15 mouse cellular contexts compared by ENCODE assay signal in genomic region chr9:114543882-114544753, GRCm38 (mm10). TPM values are rescaled to one million over a fixed set of nuclear protein-coding genes. Genes with fewer than 3 reads are reported as not detected.
DNase-seq lines count a peak whose midpoint lies in the region; ATAC-seq lines count a peak whose summit lies in the region.
"Had no signal": no experiment of that assay in that cellular context is flagged by ENCODE, and none has a peak within 500 bp of the region (broad histone marks: within the 10 kb centered on the region; RNA-seq: fewer than 3 reads in every experiment).

No protein-coding gene starts in this region.

- H3K4me3 ChIP-seq in heart, embryonic 10.5 days, result no peak overlapping the region
- no peak overlapping the region for H3K4me3 ChIP-seq in hindbrain, embryonic 16.5 days (ENCODE audit: low read length)
- H3K4me3 ChIP-seq: layer of hippocampus, adult 2 months had no signal

- 61% methylated on average over 17 of the region's 17 CpGs for WGBS in heart, embryonic 10.5 days
- 55% methylated on average over 17 of the region's 17 CpGs for WGBS in hindbrain, embryonic 16.5 days

- ATAC-seq in hindbrain, embryonic 16.5 days, result 0 out of 2 replicates have a peak, but pooled peaks have one; percentile 38
- ATAC-seq: lung, postnatal 0 days had no signal

- H3K36me3 ChIP-seq in heart, embryonic 10.5 days, result no peaks in the 10 kb centered on the region
- H3K36me3 ChIP-seq in hindbrain, embryonic 16.5 days (ENCODE audit: control insufficient read depth, insufficient read depth, low read length), result no peaks in the 10 kb centered on the region

- H3K9ac ChIP-seq in hindbrain, embryonic 16.5 days (ENCODE audit: low read depth, low read length), result no peak overlapping the region

- H3K27me3 ChIP-seq in heart, embryonic 10.5 days (ENCODE audit: insufficient read depth, poor library complexity, severe bottlenecking), result no peaks in the 10 kb centered on the region
- no peaks in the 10 kb centered on the region for H3K27me3 ChIP-seq in hindbrain, embryonic 16.5 days (replicated peaks; ENCODE audit: control insufficient read depth, insufficient read depth, low read length)
- H3K27me3 ChIP-seq: CH12.LX had no signal

- H3K27ac ChIP-seq in heart, embryonic 10.5 days, result peak overlapping the region; percentile 12
- no peak overlapping the region for H3K27ac ChIP-seq in hindbrain, embryonic 16.5 days (ENCODE audit: low read depth, low read length)
- H3K27ac ChIP-seq: layer of hippocampus, adult 2 months had no signal

- 0 out of 2 replicates have a peak overlapping the region, but pooled peaks have one; percentile 6 for H3K4me2 ChIP-seq in hindbrain, embryonic 16.5 days (ENCODE audit: low read length)

- no peaks in the 10 kb centered on the region for H3K9me3 ChIP-seq in heart, embryonic 10.5 days
- no peaks in the 10 kb centered on the region for H3K9me3 ChIP-seq in hindbrain, embryonic 16.5 days (ENCODE audit: control insufficient read depth, low read length)

- DNase-seq in heart, embryonic 10.5 days (ENCODE audit: low spot score), result no peak
- DNase-seq in heart, postnatal 14 days, result no peak
- peak; percentile 21 for DNase-seq in adipocyte (ENCODE audit: low spot score)
- DNase-seq in kidney, postnatal 36 days, result peak; percentile 35 to 79
- DNase-seq in urinary bladder, postnatal 25 days (ENCODE audit: low spot score), result no peak
- DNase-seq in thymus, postnatal 14 days, result no peak
- no peak for DNase-seq in heart, postnatal 10 days
- DNase-seq: adrenal gland, adult 2 months; gastrocnemius, postnatal 25 days; right cerebral cortex, postnatal 4 days had no signal

- intact Hi-C loops in heart, postnatal 14 days (cut with DNase I), result no loop called here
- intact Hi-C loops in heart, postnatal 10 days (cut with DNase I), result no loop called here

- peaks cover 87% of the 10 kb centered on the region for H3K4me1 ChIP-seq in heart, embryonic 10.5 days
- peaks cover 4% of the 10 kb centered on the region; the same call in 1 of the 2 replicates for H3K4me1 ChIP-seq in hindbrain, embryonic 16.5 days (ENCODE audit: control insufficient read depth, insufficient read depth, low read depth, low read length)

RNA-seq across cellular contexts. Expression of gene Trim71, which starts 20.1 kb away (rescaled TPM):
- 2.4 and 3.1 TPM in 2 replicates for polyA plus RNA-seq in heart, embryonic 10.5 days (2016; fragmentation: Nextera tagmentation; extraction: Ambion mirVana)
- total RNA-seq in heart, postnatal 14 days (2021), result not detected
- 0.14 and 0.24 TPM in 2 replicates for polyA plus RNA-seq in hindbrain, embryonic 16.5 days (2015; fragmentation: Nextera tagmentation; extraction: Ambion mirVana)
- total RNA-seq in heart, postnatal 10 days (2021), result not detected
- total RNA-seq: adrenal gland, adult 2 months; gastrocnemius, postnatal 25 days had no signal
- polyA plus RNA-seq: adrenal gland, adult 2 months had no signal

RNA-seq across cellular contexts. Expression of gene C130032M10Rik, which starts 28.6 kb away (rescaled TPM):
- polyA plus RNA-seq in heart, embryonic 10.5 days (2016; fragmentation: Nextera tagmentation; extraction: Ambion mirVana), result 0.38 and 0.97 TPM in 2 replicates
- not detected for total RNA-seq in heart, postnatal 14 days (2021)
- not detected in 2 replicates for polyA plus RNA-seq in hindbrain, embryonic 16.5 days (2015; fragmentation: Nextera tagmentation; extraction: Ambion mirVana)
- not detected for total RNA-seq in heart, postnatal 10 days (2021)
- total RNA-seq: CH12.LX; gastrocnemius, postnatal 25 days; layer of hippocampus, adult 2 months had no signal
- polyA plus RNA-seq: adrenal gland, adult 2 months; embryonic facial prominence, embryonic 11.5 days had no signal

RNA-seq across cellular contexts. Expression of gene Ccr4, which starts 39.4 kb away (rescaled TPM):
- polyA plus RNA-seq in heart, embryonic 10.5 days (2016; fragmentation: Nextera tagmentation; extraction: Ambion mirVana), result not detected in 2 replicates
- total RNA-seq in heart, postnatal 14 days (2021), result under 1 TPM in 1 of 2 experiments, not detected in 1; 0.68 TPM
- not detected in 2 replicates for polyA plus RNA-seq in hindbrain, embryonic 16.5 days (2015; fragmentation: Nextera tagmentation; extraction: Ambion mirVana)
- under 1 TPM in 1 of 2 experiments, not detected in 1; 0.10 TPM for total RNA-seq in heart, postnatal 10 days (2021)
- total RNA-seq: adrenal gland, adult 2 months; gastrocnemius, postnatal 25 days; layer of hippocampus, adult 2 months had no signal
- polyA plus RNA-seq: adrenal gland, adult 2 months; embryonic facial prominence, embryonic 11.5 days; lung, postnatal 0 days had no signal

Comparison
In these comparisons a context has a peak if more than half of its experiments do, and no peak if none do; other contexts are left out.
1. DNase-seq: peak in adipocyte (single experiment) and kidney, postnatal 36 days (2 of 2); none in heart, embryonic 10.5 days (single experiment), heart, postnatal 14 days (0 of 2), urinary bladder, postnatal 25 days (single experiment), thymus, postnatal 14 days (single experiment) and heart, postnatal 10 days (0 of 2).